Mouse (Mus musculus): ENCODE data around the gene Kntc1. TPM values are rescaled to one million over a fixed set of nuclear protein-coding genes. Genes with fewer than 3 reads are reported as not detected.

The Kntc1 gene
- total and polyA plus RNA-seq, 2 experiments from 2014 or later, result 3.0 to 9.5 TPM

- no peak for DNase-seq (ENCODE audit: low spot score)
- H3K4me2 ChIP-seq (ENCODE audit: low read depth, low read length, poor library complexity, severe bottlenecking), result no peak overlapping the region
Observed at GRCm38 (mm10) chr5:123788976-123789375, 39.5 kb downstream of the Kntc1 start.

GRCm38 (mm10) chr5:123793081-123793480 is 43.6 kb downstream of the Kntc1 start:
- WGBS, result 82% methylated on average over 2 of the region's 2 CpGs

More at GRCm38 (mm10) chr5:123788976-123789375, 39.5 kb downstream of the Kntc1 start:
- H3K9ac ChIP-seq (replicated peaks; ENCODE audit: low read length, poor library complexity, severe bottlenecking), result no peak overlapping the region
- no peaks in the 10 kb centered on the region for H3K4me1 ChIP-seq (ENCODE audit: insufficient read depth, low read length)
- H3K36me3 ChIP-seq (ENCODE audit: insufficient read depth, low read length), result no peaks in the 10 kb centered on the region
- H3K9me3 ChIP-seq (ENCODE audit: low read length), result no peaks in the 10 kb centered on the region
- no peak for TF ChIP-seq CTCF (IDR thresholded peaks at IDR 0.05)
- no peak overlapping the region for H3K4me3 ChIP-seq (ENCODE audit: low read depth, low read length)
- no peaks in the 10 kb centered on the region for H3K27me3 ChIP-seq (ENCODE audit: insufficient read depth, low read length)
- 93% methylated on average over 7 of the region's 7 CpGs for WGBS
- no peak for ATAC-seq (ENCODE audit: low FRiP score)
- H3K27ac ChIP-seq (ENCODE audit: low read depth, low read length), result no peak overlapping the region

GRCm38 (mm10) chr5:123806334-123806733 is 56.8 kb downstream of the Kntc1 start:
- no peaks in the 10 kb centered on the region for H3K4me1 ChIP-seq (ENCODE audit: insufficient read depth, low read length)
- TF ChIP-seq CTCF (IDR thresholded peaks at IDR 0.05), result no peak
- no peaks in the 10 kb centered on the region for H3K9me3 ChIP-seq (ENCODE audit: low read length)
- H3K27me3 ChIP-seq (ENCODE audit: insufficient read depth, low read length), result no peaks in the 10 kb centered on the region
- H3K4me3 ChIP-seq (ENCODE audit: low read depth, low read length), result no peak overlapping the region
- peak; percentile 33 for DNase-seq (ENCODE audit: low spot score)
- no peak overlapping the region for H3K9ac ChIP-seq (replicated peaks; ENCODE audit: low read length, poor library complexity, severe bottlenecking)
- no peak for ATAC-seq (ENCODE audit: low FRiP score)
- no peak overlapping the region for H3K4me2 ChIP-seq (ENCODE audit: low read depth, low read length, poor library complexity, severe bottlenecking)
- no peak overlapping the region for H3K27ac ChIP-seq (ENCODE audit: low read depth, low read length)
- WGBS, result 93% methylated on average over 11 of the region's 11 CpGs
- H3K36me3 ChIP-seq (ENCODE audit: insufficient read depth, low read length), result no peaks in the 10 kb centered on the region

More at GRCm38 (mm10) chr5:123793081-123793480, 43.6 kb downstream of the Kntc1 start:
- Histone ChIP-seq H3K4me2 (ENCODE audit: low read depth, low read length, poor library complexity, severe bottlenecking) (no peak overlapping the region), H3K4me1 (ENCODE audit: insufficient read depth, low read length) (no peaks in the 10 kb centered on the region), H3K9ac (replicated peaks; ENCODE audit: low read length, poor library complexity, severe bottlenecking) (no peak overlapping the region), H3K27me3 (ENCODE audit: insufficient read depth, low read length) (no peaks in the 10 kb centered on the region), H3K9me3 (ENCODE audit: low read length) (no peaks in the 10 kb centered on the region), H3K36me3 (ENCODE audit: insufficient read depth, low read length) (no peaks in the 10 kb centered on the region), H3K27ac (ENCODE audit: low read depth, low read length) (no peak overlapping the region), H3K4me3 (ENCODE audit: low read depth, low read length) (no peak overlapping the region)
- ATAC-seq (ENCODE audit: low FRiP score) (no peak), DNase-seq (ENCODE audit: low spot score) (no peak)
- TF ChIP-seq CTCF (IDR thresholded peaks at IDR 0.05), result no peak

GRCm38 (mm10) chr5:123808541-123808940 is 59.0 kb downstream of the Kntc1 start:
- no peaks in the 10 kb centered on the region for H3K4me1 ChIP-seq (ENCODE audit: insufficient read depth, low read length)
- WGBS, result 90% methylated on average over 5 of the region's 5 CpGs
- H3K36me3 ChIP-seq (ENCODE audit: insufficient read depth, low read length), result no peaks in the 10 kb centered on the region
- no peak for TF ChIP-seq CTCF (IDR thresholded peaks at IDR 0.05)
- no peaks in the 10 kb centered on the region for H3K9me3 ChIP-seq (ENCODE audit: low read length)
- H3K27me3 ChIP-seq (ENCODE audit: insufficient read depth, low read length), result no peaks in the 10 kb centered on the region
- no peak overlapping the region for H3K27ac ChIP-seq (ENCODE audit: low read depth, low read length)
- ATAC-seq (ENCODE audit: low FRiP score), result no peak
- H3K4me2 ChIP-seq (ENCODE audit: low read depth, low read length, poor library complexity, severe bottlenecking), result no peak overlapping the region
- H3K4me3 ChIP-seq (ENCODE audit: low read depth, low read length), result no peak overlapping the region
- no peak for DNase-seq (ENCODE audit: low spot score)
- no peak overlapping the region for H3K9ac ChIP-seq (replicated peaks; ENCODE audit: low read length, poor library complexity, severe bottlenecking)

- no peak for TF ChIP-seq CTCF (IDR thresholded peaks at IDR 0.05)
- ATAC-seq (ENCODE audit: low FRiP score), result no peak
- Histone ChIP-seq H3K27ac (ENCODE audit: low read depth, low read length) (no peak overlapping the region), H3K9me3 (ENCODE audit: low read length) (no peaks in the 10 kb centered on the region), H3K9ac (replicated peaks; ENCODE audit: low read length, poor library complexity, severe bottlenecking) (no peak overlapping the region), H3K27me3 (ENCODE audit: insufficient read depth, low read length) (no peaks in the 10 kb centered on the region), H3K4me3 (ENCODE audit: low read depth, low read length) (no peak overlapping the region), H3K4me1 (ENCODE audit: insufficient read depth, low read length) (no peaks in the 10 kb centered on the region), H3K4me2 (ENCODE audit: low read depth, low read length, poor library complexity, severe bottlenecking) (no peak overlapping the region), H3K36me3 (ENCODE audit: insufficient read depth, low read length) (no peaks in the 10 kb centered on the region)
- no peak for DNase-seq (ENCODE audit: low spot score)
- 93% methylated on average over 13 of the region's 13 CpGs for WGBS
Observed at GRCm38 (mm10) chr5:123809156-123809555, 59.6 kb downstream of the Kntc1 start.

GRCm38 (mm10) chr5:123816891-123817290 is 67.4 kb downstream of the Kntc1 start:
- no peak for TF ChIP-seq CTCF (IDR thresholded peaks at IDR 0.05)
- no peaks in the 10 kb centered on the region for H3K36me3 ChIP-seq (ENCODE audit: insufficient read depth, low read length)
- H3K9ac ChIP-seq (replicated peaks; ENCODE audit: low read length, poor library complexity, severe bottlenecking), result no peak overlapping the region
- H3K27me3 ChIP-seq (ENCODE audit: insufficient read depth, low read length), result no peaks in the 10 kb centered on the region
- H3K27ac ChIP-seq (ENCODE audit: low read depth, low read length), result no peak overlapping the region
- WGBS, result 70% methylated on average over 7 of the region's 7 CpGs
- no peak overlapping the region for H3K4me2 ChIP-seq (ENCODE audit: low read depth, low read length, poor library complexity, severe bottlenecking)
- DNase-seq (ENCODE audit: low spot score) (no peak), ATAC-seq (ENCODE audit: low FRiP score) (no peak)
- no peak overlapping the region for H3K4me3 ChIP-seq (ENCODE audit: low read depth, low read length)
- H3K9me3 ChIP-seq (ENCODE audit: low read length), result no peaks in the 10 kb centered on the region
- H3K4me1 ChIP-seq (ENCODE audit: insufficient read depth, low read length), result no peaks in the 10 kb centered on the region
